Mouse (Mus musculus): Measurements from ENCODE around the gene Casq1.

DNA sequence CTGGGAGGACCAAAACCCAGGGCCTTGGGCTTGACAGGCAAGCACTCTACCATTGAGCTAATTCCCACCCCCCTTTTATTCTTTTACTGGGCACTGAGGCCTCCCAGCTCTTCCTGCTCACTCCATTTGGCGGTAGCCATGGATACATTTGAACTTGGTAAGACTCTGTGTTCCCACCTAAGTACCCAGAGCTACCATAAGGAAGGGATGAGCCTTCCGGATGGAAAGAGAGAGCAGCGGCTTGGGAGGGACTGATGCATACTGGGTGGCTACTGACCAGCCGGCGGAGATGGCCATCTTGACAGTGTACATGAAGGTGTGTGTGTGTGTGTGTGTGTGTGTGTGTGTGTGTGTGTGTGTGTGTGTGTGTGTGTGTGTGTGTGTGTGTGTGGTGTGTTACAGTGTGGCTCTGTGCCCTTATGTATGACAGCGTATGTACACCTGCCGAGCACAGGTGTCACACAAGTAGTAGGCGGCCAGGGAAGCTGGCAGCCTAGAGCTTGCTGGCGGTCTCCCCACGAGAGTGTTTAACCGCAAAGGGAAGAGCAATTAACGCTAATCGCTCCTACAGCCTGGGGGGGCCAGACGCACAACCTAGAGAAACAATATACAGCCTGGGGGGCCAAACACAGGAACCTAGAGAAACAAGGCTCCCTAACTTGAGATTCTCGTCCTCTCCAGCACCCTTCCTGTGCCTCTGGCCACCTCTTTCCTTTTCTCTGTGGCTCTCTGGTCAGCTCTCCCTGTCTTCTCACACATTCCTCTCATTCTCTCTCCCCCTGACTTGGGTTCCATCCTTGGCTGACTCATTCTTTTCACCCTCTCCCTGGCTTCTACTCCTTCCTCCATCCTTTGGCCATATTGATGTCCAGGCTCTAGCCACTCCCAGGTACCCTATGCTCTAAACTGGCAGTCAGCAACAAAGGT lies 14.6 kb downstream of the Casq1 start:
- TF ChIP-seq CTCF (IDR thresholded peaks at IDR 0.05; ENCODE audit: low read depth, low read length) (no peak), POLR2A (IDR thresholded peaks at IDR 0.05; ENCODE audit: borderline replicate concordance, low read depth, low read length) (no peak)

Data from bone marrow macrophage, adult 2 months (primary cell).